Mouse (Mus musculus): ENCODE data around the gene Flt3l. TPM values are rescaled to one million over a fixed set of nuclear protein-coding genes. Genes with fewer than 3 reads are reported as not detected.
"Not testable (repeated sequence)": the region's sequence is repeated elsewhere in the genome, so short reads cannot be mapped to it uniquely, and the experiment has no call there.

The Flt3l gene
- polyA plus RNA-seq, 1 experiment from 2014 or later = 2.4 TPM

DNA sequence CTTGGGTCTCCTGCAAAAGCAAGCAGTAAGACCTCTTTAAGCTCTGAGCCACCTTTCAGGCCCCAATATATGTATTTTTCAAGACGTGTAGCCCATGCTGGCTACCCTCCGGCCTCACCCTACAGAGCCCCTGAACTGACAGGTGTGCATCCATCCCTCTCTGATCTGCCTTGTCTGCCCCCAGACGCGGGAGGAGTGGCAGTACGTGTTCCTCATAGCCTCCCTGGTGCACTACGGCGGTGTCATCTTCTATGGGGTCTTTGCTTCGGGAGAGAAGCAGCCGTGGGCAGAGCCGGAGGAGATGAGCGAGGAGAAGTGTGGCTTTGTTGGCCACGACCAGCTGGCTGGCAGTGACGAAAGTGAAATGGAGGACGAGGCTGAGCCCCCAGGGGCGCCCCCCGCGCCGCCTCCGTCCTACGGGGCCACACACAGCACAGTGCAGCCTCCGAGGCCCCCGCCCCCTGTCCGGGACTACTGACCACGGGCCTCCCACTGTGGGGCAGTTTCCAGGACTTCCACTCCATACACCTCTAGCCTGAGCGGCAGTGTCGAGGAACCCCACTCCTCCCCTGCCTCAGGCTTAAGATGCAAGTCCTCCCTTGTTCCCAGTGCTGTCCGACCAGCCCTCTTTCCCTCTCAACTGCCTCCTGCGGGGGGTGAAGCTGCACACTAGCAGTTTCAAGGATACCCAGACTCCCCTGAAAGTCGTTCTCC lies 38.5 kb upstream of the Flt3l start:
- WGBS = 4% methylated on average over 28 of the region's 29 CpGs

DNA sequence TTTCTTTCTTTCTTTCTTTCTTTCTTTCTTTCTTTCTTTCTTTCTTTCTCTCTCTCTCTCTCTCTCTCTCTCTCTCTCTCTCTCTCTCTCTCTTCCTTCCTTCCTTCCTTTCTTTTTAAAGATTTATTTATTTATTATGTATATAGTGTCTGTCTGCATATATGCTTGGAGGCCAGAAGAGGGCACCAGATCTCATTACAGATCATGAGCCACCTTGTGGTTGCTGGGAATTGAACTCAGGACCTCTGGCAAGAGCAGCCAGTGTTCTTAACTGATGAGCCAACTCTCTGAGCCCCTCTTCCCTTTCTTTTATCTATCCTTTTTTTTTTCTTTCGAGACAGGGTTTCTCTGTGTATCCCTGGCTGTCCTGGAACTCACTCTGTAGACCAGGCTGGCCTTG lies 37.5 kb upstream of the Flt3l start:
- WGBS = 64% methylated on average over 1 of the region's 1 CpGs
- Histone ChIP-seq H3K27me3 (ENCODE audit: insufficient read depth, low read length) (peaks cover 57% of the 10 kb centered on the region), H3K9me3 (replicated peaks; ENCODE audit: low read length) (peaks cover 10% of the 10 kb centered on the region)
- peak; percentile 69 for TF ChIP-seq CTCF (IDR thresholded peaks at IDR 0.05; ENCODE audit: low read depth)
- DNase-seq (ENCODE audit: low spot score) = peak; percentile 25
- H3K27ac ChIP-seq; H3K36me3 ChIP-seq (ENCODE audit: insufficient read depth, low read length); H3K4me1 ChIP-seq (replicated peaks; ENCODE audit: insufficient read depth, low read length); H3K4me2 ChIP-seq (ENCODE audit: low read length); H3K4me3 ChIP-seq (replicated peaks; ENCODE audit: low read depth, low read length); ATAC-seq (replicated peaks; ENCODE audit: low FRiP score, low read depth); H3K9ac ChIP-seq (ENCODE audit: low read depth, low read length): not testable (repeated sequence)

More for the DNA sequence above, 38.5 kb upstream of the Flt3l start:
- Histone ChIP-seq H3K4me3 (replicated peaks; ENCODE audit: low read depth, low read length) (peak overlapping the region; percentile 9; the same call in 1 of the 2 replicates), H3K4me2 (ENCODE audit: low read length) (0 out of 2 replicates have a peak overlapping the region, but pooled peaks have one; percentile 15), H3K9ac (ENCODE audit: low read depth, low read length) (no peak overlapping the region), H3K36me3 (ENCODE audit: insufficient read depth, low read length) (no peaks in the 10 kb centered on the region), H3K27me3 (ENCODE audit: insufficient read depth, low read length) (peaks cover 57% of the 10 kb centered on the region), H3K27ac (no peak overlapping the region), H3K4me1 (replicated peaks; ENCODE audit: insufficient read depth, low read length) (no peaks in the 10 kb centered on the region), H3K9me3 (replicated peaks; ENCODE audit: low read length) (peaks cover 6% of the 10 kb centered on the region)
- no peak for DNase-seq (ENCODE audit: low spot score)
- no peak; the same call in 1 of the 2 replicates for ATAC-seq (replicated peaks; ENCODE audit: low FRiP score, low read depth)
- no peak for TF ChIP-seq CTCF (IDR thresholded peaks at IDR 0.05; ENCODE audit: low read depth)

GRCm38 (mm10) chr7:45172974-45173373 lies 36.7 kb upstream of the Flt3l start:
- H3K27ac ChIP-seq = no peak overlapping the region
- H3K4me2 ChIP-seq (ENCODE audit: low read length) = no peak overlapping the region
- no peak for DNase-seq (ENCODE audit: low spot score)
- peaks cover 55% of the 10 kb centered on the region for H3K27me3 ChIP-seq (ENCODE audit: insufficient read depth, low read length)
- H3K4me1 ChIP-seq (replicated peaks; ENCODE audit: insufficient read depth, low read length) = no peaks in the 10 kb centered on the region
- ATAC-seq (replicated peaks; ENCODE audit: low FRiP score, low read depth) = no peak
- H3K36me3 ChIP-seq (ENCODE audit: insufficient read depth, low read length) = no peaks in the 10 kb centered on the region
- no peak overlapping the region for H3K9ac ChIP-seq (ENCODE audit: low read depth, low read length)
- 63% methylated on average over 7 of the region's 7 CpGs for WGBS
- H3K4me3 ChIP-seq (replicated peaks; ENCODE audit: low read depth, low read length) = no peak overlapping the region
- peaks cover 10% of the 10 kb centered on the region for H3K9me3 ChIP-seq (replicated peaks; ENCODE audit: low read length)
- TF ChIP-seq CTCF (IDR thresholded peaks at IDR 0.05; ENCODE audit: low read depth) = peak; percentile 44

DNA sequence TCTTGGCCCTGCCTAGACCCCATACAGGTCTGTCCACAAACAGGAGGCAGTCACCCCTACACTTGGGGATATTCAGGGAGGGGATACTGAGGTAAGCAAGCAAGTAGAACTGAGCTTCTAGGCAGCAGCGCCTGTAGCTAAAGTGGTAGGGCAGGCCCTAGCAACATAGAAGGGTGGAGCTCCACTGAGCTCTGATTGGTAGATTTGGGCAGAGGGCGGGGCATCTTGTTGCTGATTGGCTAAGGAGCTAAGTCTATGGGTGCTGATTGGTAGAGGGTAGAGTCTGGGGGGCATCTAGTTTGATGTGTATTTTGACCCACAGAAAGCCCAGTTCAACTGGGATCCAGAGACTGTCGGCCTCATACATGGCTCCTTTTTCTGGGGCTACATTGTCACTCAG lies 33.3 kb upstream of the Flt3l start:
- no peak for ATAC-seq (replicated peaks; ENCODE audit: low FRiP score, low read depth)
- H3K9me3 ChIP-seq (replicated peaks; ENCODE audit: low read length) = peaks cover 10% of the 10 kb centered on the region

DNA sequence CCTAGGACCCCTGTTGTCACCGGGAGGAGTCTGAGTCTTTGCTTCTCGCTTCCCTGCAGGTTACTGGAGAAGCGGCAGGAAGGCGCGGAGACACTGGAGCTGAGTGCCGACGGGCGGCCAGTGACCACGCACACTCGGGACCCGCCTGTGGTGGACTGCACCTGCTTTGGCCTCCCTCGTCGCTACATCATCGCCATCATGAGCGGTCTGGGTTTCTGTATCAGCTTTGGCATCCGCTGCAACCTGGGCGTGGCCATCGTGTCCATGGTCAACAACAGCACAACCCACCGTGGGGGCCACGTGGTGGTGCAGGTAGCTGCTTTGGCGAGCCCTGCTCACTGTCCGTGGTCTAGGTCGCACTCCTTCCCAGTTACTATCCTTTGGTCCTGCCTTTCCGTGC lies 32.4 kb upstream of the Flt3l start:
- H3K36me3 ChIP-seq (ENCODE audit: insufficient read depth, low read length) = no peaks in the 10 kb centered on the region
- DNase-seq (ENCODE audit: low spot score) = no peak
- H3K4me2 ChIP-seq (ENCODE audit: low read length) = no peak overlapping the region
- peaks cover 47% of the 10 kb centered on the region for H3K27me3 ChIP-seq (ENCODE audit: insufficient read depth, low read length)
- no peak for ATAC-seq (replicated peaks; ENCODE audit: low FRiP score, low read depth)
- no peak for TF ChIP-seq CTCF (IDR thresholded peaks at IDR 0.05; ENCODE audit: low read depth)
- H3K9me3 ChIP-seq (replicated peaks; ENCODE audit: low read length) = peaks cover 10% of the 10 kb centered on the region
- no peak overlapping the region for H3K4me3 ChIP-seq (replicated peaks; ENCODE audit: low read depth, low read length)
- no peak overlapping the region for H3K27ac ChIP-seq
- 0 out of 2 replicates have a peak overlapping the region, but pooled peaks have one; percentile 18 for H3K9ac ChIP-seq (ENCODE audit: low read depth, low read length)
- WGBS = 6% methylated on average over 24 of the region's 24 CpGs
- peaks cover 3% of the 10 kb centered on the region; the same call in 1 of the 2 replicates for H3K4me1 ChIP-seq (replicated peaks; ENCODE audit: insufficient read depth, low read length)

More for the DNA sequence above, 33.3 kb upstream of the Flt3l start:
- H3K4me1 ChIP-seq (replicated peaks; ENCODE audit: insufficient read depth, low read length) = no peaks in the 10 kb centered on the region
- H3K27me3 ChIP-seq (ENCODE audit: insufficient read depth, low read length) = peaks cover 45% of the 10 kb centered on the region
- H3K27ac ChIP-seq = no peak overlapping the region
- no peaks in the 10 kb centered on the region for H3K36me3 ChIP-seq (ENCODE audit: insufficient read depth, low read length)
- H3K4me2 ChIP-seq (ENCODE audit: low read length) = no peak overlapping the region
- no peak overlapping the region for H3K9ac ChIP-seq (ENCODE audit: low read depth, low read length)
- 91% methylated on average over 3 of the region's 3 CpGs for WGBS
- no peak for DNase-seq (ENCODE audit: low spot score)
- TF ChIP-seq CTCF (IDR thresholded peaks at IDR 0.05; ENCODE audit: low read depth) = no peak
- no peak overlapping the region for H3K4me3 ChIP-seq (replicated peaks; ENCODE audit: low read depth, low read length)

- H3K4me3 ChIP-seq (replicated peaks; ENCODE audit: low read depth, low read length) = no peak overlapping the region
- peaks cover 10% of the 10 kb centered on the region for H3K9me3 ChIP-seq (replicated peaks; ENCODE audit: low read length)
- no peak overlapping the region for H3K9ac ChIP-seq (ENCODE audit: low read depth, low read length)
- H3K4me1 ChIP-seq (replicated peaks; ENCODE audit: insufficient read depth, low read length) = peaks cover 5% of the 10 kb centered on the region; the same call in 1 of the 2 replicates
- WGBS = 4% methylated on average over 19 of the region's 19 CpGs
- no peaks in the 10 kb centered on the region for H3K36me3 ChIP-seq (ENCODE audit: insufficient read depth, low read length)
- DNase-seq (ENCODE audit: low spot score) (no peak), ATAC-seq (replicated peaks; ENCODE audit: low FRiP score, low read depth) (no peak)
- no peak overlapping the region for H3K27ac ChIP-seq
- no peak overlapping the region for H3K4me2 ChIP-seq (ENCODE audit: low read length)
- TF ChIP-seq CTCF (IDR thresholded peaks at IDR 0.05; ENCODE audit: low read depth) = no peak
- H3K27me3 ChIP-seq (ENCODE audit: insufficient read depth, low read length) = peaks cover 51% of the 10 kb centered on the region
These were observed 31.7 kb upstream of the Flt3l start for GRCm38 (mm10) chr7:45167761-45168445.

Measured in kidney, postnatal 0 days (tissue).